Mouse (Mus musculus) small intestine, adult 2 months (tissue): ENCODE measurements at regions not wholly inside any gene's neighbourhood (a gene's known extent, or its start where the extent isn't known, plus 50 kb on each side); places are given as distances from the start of the nearest gene placed in this dataset.

Source experiments
- CTCF ChIP-seq: fragments of 200-500 bp; IDR thresholded peaks from 2 replicates; pipeline ENCODE4 v1.5.1; 2012; ENCODE audit warnings: low read depth, mild to moderate bottlenecking, control low read depth, inconsistent platforms, low read length, moderate library complexity, mixed read lengths; ENCODE audit not compliant: insufficient replicate concordance, insufficient read length; ENCODE audit errors: extremely low read depth
- POLR2A ChIP-seq: fragments of 200-500 bp; IDR thresholded peaks from 2 replicates; pipeline ENCODE4 v1.6.1; 2012; ENCODE audit warnings: low read depth, mild to moderate bottlenecking, control low read depth, inconsistent platforms, low read length, moderate library complexity

DNA sequence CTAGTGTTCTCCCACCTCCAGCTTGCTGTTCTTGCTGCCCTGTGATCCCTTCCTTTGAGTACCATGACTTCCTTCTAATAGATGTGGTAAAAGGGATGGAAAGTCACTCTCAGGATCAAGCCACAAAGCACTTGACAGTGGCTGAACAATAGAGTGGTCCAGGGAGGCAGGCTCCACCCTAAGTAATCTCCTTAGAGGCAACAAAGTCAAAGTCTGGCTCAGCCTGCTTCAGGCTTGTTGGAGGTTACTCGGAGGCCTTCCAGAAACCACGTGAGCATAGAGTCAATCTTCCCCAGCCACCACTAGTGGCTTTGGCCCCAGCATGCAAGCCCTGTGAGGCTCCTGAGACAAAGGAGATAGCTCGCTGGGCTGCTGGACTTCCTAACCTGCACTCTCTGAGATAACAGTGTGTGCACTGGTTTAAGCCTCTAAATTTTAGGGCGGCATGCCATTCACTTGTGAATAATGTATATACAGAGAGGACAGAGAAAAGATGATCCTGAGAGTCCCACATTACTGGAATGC lies 137.0 kb upstream of the Rpl38 start:
- TF ChIP-seq POLR2A (no peak), CTCF (no peak)
